Mouse (Mus musculus) heart, postnatal 4 days (tissue): Measurements from ENCODE around the gene Susd4. TPM values are rescaled to one million over a fixed set of nuclear protein-coding genes. Genes with fewer than 3 reads are reported as not detected.

Source experiments
- DNase-seq: peaks from one replicate; pipeline ENCODE4 v3.0.0; 2021
- total RNA-seq, 2 experiments: library from RNA; stranded (reverse); gene quantifications; 2 replicates each; pipeline ENCODE4 v1.2.3; 2021

The Susd4 gene
- total RNA-seq, 2 experiments from 2014 or later = 1.2 to 1.8 TPM

GRCm38 (mm10) chr1:182918718-182919346 is 155.2 kb downstream of the Susd4 start:
- no peak for DNase-seq

GRCm38 (mm10) chr1:182922824-182923223 is 159.2 kb downstream of the Susd4 start:
- DNase-seq = no peak

GRCm38 (mm10) chr1:182926465-182926864 is 162.8 kb downstream of the Susd4 start:
- no peak for DNase-seq

GRCm38 (mm10) chr1:182927878-182928851 is 164.5 kb downstream of the Susd4 start:
- DNase-seq = no peak

- no peak for DNase-seq
Measured at GRCm38 (mm10) chr1:182935469-182935868, 171.8 kb downstream of the Susd4 start.

GRCm38 (mm10) chr1:182937486-182938120 is 173.9 kb downstream of the Susd4 start:
- no peak for DNase-seq

GRCm38 (mm10) chr1:182941921-182942320 is 178.3 kb downstream of the Susd4 start:
- DNase-seq = no peak

GRCm38 (mm10) chr1:182943911-182944310 is 180.3 kb downstream of the Susd4 start:
- no peak for DNase-seq

- no peak for DNase-seq
Measured at GRCm38 (mm10) chr1:182944638-182945037, 181.0 kb downstream of the Susd4 start.

- no peak for DNase-seq
Measured at GRCm38 (mm10) chr1:182945561-182945960, 181.9 kb downstream of the Susd4 start.

Other genes with a start within 250 kb of the Susd4 start
- 10 to 100 TPM; 86.6 to 89.9 TPM for gene Capn2, start 246.3 kb upstream of the Susd4 start, total RNA-seq
- not detected for gene Capn8, start 198.9 kb upstream of the Susd4 start, total RNA-seq
- not detected for gene Ccdc185, start 14.7 kb upstream of the Susd4 start, total RNA-seq
- 1 to 10 TPM; 1.9 to 2.0 TPM for gene Tlr5, start 190.9 kb downstream of the Susd4 start, total RNA-seq